Mouse (Mus musculus) 3T3-L1 (cell line): Measurements from ENCODE around the gene Slc22a19.
A peak's percentile ranks its signal among the peaks of the same experiment; 100 is the strongest.
"Not testable (repeated sequence)": the region's sequence is repeated elsewhere in the genome, so short reads cannot be mapped to it uniquely, and the experiment has no call there.

Experiments used
- DNase-seq: peaks from one replicate; pipeline ENCODE4 v3.0.0-alpha.2; 2015; ENCODE audit warnings: low read depth, low spot score

Gene Slc22a19

DNA sequence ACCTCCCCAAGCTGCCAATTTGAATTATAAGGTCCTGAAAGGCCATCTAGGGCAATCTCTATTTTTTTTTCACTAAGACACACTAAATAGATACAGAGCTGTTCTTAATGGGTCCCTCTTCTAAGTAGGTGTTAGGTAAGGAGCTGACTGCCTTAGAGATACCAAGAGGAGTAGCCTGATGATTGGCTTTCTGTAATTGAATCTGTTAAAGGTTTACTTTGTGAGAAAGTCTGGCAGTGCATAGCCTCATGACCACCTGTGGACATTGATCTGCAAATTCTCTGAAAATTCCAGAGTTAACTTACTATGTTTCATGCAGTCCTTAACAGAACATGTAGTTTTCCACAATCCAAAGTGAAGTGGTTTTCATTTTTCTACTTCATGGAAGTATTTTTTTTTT, at the start of gene Slc22a19:
TSS of gene Slc22a19 (minus strand) at position 163 of the 400 bp plus-strand sequence.
- DNase-seq, result no peak

DNA sequence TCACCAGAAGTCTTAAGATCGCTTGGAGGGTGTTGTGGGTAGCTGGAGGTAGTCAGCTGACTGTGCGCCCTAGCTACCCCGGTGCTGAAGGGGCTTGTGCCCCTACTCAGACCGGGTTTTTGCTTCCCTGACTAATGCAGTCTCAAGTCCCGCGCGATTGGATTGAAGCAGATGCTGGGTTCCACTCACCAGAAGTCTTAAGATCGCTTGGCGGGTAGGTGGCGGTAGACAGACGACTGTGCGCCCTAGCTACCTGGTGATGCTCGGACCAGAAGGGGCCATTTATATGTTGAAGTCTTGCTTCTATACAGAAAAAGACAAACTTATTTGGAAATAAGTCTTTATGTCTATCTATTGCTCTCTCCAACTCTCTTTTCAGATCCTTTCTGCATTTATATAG, 42.3 kb upstream of the Slc22a19 start:
- not testable (repeated sequence) for DNase-seq

GRCm38 (mm10) chr19:7729543-7729942, 18.4 kb upstream of the Slc22a19 start:
- DNase-seq, result peak; percentile 55

GRCm38 (mm10) chr19:7693104-7693503, 18.0 kb downstream of the Slc22a19 start:
- DNase-seq, result not testable (repeated sequence)

- no peak for DNase-seq
These were observed 19.9 kb downstream of the Slc22a19 start for GRCm38 (mm10) chr19:7691259-7691658.

DNA sequence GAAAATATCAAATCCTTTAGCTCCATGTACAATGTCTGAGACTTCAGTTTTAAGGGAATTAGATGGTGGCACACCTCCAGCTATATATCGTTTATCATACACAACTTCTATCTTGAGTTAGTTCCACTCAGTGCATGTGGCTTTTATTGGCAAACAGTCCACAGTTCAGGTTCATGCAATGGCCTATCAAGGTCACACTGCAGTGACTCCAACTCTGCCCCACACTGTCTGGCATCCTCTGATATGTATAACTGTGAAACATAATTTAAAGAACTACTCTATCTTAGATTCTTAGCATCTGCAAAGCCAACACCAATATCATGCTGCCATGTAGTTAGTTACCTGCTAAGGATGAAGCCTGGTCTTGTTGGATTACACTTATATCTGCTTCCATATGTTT, 23.1 kb downstream of the Slc22a19 start:
- DNase-seq, result no peak

GRCm38 (mm10) chr19:7672033-7672432, 39.1 kb downstream of the Slc22a19 start:
- DNase-seq, result no peak

- DNase-seq, result no peak
These were observed 62.0 kb downstream of the Slc22a19 start for GRCm38 (mm10) chr19:7648913-7649666.

GRCm38 (mm10) chr19:7633786-7634185, 77.3 kb downstream of the Slc22a19 start:
- DNase-seq, result no peak

GRCm38 (mm10) chr19:7633021-7633420, 78.1 kb downstream of the Slc22a19 start:
- DNase-seq, result no peak
